Mouse (Mus musculus): ENCODE results near the gene Zfp710. TPM values are rescaled to one million over a fixed set of nuclear protein-coding genes. Genes with fewer than 3 reads are reported as not detected.

The Zfp710 gene
- polyA plus RNA-seq, 1 experiment = 138 TPM

DNA sequence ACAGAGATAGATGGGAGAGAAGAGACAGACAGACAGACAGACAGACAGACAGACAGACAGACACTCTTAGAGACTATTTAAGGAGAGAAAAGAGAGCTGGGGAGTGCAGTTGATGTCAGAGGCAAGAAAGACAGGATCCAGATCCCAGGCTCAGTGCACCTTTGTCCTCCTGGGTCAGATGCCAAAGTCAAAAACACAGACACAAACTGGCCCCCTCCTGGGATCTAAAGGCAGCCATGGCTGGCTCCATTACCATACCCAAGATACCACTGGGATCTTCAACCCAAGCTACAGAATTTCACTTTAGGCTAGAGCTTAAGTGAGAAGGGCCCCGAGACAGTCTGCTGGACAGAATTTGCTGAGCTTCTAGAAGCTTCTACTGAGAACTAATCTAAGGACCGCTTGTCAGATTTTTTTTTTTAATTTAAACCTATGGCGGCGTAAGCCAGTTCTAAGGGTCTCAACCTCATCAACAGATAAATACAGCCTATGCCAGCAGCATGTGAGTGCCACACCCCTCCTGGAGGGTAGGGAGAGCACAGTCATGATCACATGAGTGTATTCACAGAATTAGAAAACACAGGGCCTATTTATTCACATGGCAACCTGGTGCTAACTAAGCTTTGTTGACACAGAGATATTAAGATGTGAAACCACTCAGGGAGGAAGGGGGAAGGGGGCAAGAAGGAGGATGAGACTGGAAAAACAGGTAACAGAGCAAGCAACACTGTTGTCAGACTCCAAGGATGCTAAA is 81.2 kb downstream of the Zfp710 start:
- H3K4me3 ChIP-seq (ENCODE audit: insufficient read depth, low read length) = no peak overlapping the region
- peaks cover 35% of the 10 kb centered on the region for H3K4me1 ChIP-seq (ENCODE audit: control insufficient read depth, insufficient read depth, low read length)
- no peak for TF ChIP-seq POLR2A (IDR thresholded peaks at IDR 0.05; ENCODE audit: borderline replicate concordance, low read depth, low read length)
- no peak for TF ChIP-seq CTCF (IDR thresholded peaks at IDR 0.05; ENCODE audit: low read depth, low read length)
- H3K27ac ChIP-seq (ENCODE audit: insufficient read depth, low read depth, low read length) = no peak overlapping the region

DNA sequence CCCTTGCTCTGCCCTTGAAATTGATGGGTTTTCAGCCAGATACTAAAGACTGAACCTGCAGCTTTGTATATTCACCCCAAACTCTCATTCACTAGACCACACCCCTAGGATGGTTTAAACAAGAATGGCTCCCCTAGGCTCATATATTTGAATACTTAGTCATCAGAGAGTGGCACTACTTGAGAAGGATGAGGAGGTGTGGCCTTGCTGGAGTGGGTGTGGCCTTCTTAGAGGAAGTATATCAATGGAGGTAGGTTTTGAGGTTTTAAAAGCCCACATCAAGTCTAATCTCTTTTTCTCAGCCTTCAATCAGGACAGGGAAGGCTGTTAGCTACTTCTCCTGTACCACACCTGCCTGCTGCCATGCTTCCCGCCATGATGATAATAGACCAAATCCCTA is 81.8 kb downstream of the Zfp710 start:
- Histone ChIP-seq H3K4me3 (ENCODE audit: insufficient read depth, low read length) (no peak overlapping the region), H3K27ac (ENCODE audit: insufficient read depth, low read depth, low read length) (no peak overlapping the region), H3K4me1 (ENCODE audit: control insufficient read depth, insufficient read depth, low read length) (peaks cover 40% of the 10 kb centered on the region)
- TF ChIP-seq POLR2A (IDR thresholded peaks at IDR 0.05; ENCODE audit: borderline replicate concordance, low read depth, low read length) (no peak), CTCF (IDR thresholded peaks at IDR 0.05; ENCODE audit: low read depth, low read length) (no peak)

DNA sequence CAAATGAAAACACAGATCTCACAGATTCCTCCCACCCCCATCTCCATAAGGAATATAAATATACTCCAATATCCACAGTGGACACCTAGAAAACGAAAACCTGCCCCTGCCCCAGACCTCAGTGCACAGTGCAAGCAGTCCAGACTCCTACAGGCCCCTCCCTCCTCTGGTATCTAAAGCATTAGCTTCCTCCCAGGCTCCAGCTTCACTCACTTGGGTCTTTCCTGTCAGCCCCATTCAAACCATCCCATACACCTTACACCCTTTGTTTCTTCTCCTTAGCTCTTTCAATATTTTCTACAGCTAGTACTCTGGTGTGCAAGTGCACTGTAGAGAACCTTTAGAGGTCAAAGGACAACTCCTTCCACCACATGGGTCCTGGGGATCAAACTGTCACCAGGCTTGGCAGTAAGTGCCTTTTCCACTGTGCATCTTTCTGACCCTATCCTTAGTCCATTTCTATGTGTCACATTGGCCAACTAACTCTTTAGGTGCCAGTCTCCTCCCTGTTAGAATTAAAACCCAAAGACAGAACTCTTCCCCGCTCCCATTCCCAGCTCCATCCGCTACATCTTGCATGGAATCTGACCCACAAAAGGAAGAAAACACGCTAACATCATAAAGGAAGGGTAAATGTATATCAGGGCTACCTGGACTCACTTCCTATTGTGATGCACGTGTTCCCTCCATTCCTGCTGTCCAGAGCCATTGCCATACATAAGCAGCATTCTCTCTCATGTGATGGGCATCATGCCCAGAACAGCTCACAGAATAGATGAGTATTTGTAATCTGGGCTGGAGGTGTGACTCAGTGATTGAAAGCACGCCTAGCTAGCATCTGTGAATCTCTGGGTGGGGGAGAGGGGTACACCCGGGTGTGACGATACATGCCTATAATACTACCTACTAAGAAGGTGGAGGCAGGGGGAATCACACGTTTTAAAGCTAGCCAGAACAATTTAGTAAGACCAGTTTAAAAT is 86.7 kb downstream of the Zfp710 start:
- H3K27ac ChIP-seq (ENCODE audit: insufficient read depth, low read depth, low read length) = no peak overlapping the region
- no peak overlapping the region for H3K4me3 ChIP-seq (ENCODE audit: insufficient read depth, low read length)
- peaks cover 38% of the 10 kb centered on the region for H3K4me1 ChIP-seq (ENCODE audit: control insufficient read depth, insufficient read depth, low read length)

DNA sequence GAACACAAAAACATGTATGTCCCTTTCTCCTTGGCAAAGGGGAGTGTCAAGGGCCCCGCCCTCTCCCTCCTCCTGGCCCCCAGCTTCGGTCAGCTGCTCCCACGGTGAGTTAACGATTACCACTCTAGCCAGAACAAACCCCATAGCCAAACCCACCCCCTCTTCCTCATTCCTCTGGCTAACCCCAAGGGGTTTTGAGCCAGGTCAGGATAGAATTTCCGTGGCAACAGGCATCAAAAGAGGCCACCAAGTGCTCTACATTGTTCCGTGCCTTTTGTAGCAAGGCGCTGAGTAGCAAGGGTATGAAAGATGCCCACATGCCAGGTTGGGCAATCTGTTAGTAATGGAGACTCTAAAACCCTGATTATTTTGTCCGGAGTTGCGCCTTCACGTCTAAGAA is 89.4 kb downstream of the Zfp710 start:
- no peak for TF ChIP-seq CTCF (IDR thresholded peaks at IDR 0.05; ENCODE audit: low read depth, low read length)
- TF ChIP-seq POLR2A (IDR thresholded peaks at IDR 0.05; ENCODE audit: borderline replicate concordance, low read depth, low read length) = no peak
- Histone ChIP-seq H3K4me3 (ENCODE audit: insufficient read depth, low read length) (peak overlapping the region; percentile 95), H3K27ac (ENCODE audit: insufficient read depth, low read depth, low read length) (peak overlapping the region; percentile 84), H3K4me1 (ENCODE audit: control insufficient read depth, insufficient read depth, low read length) (peaks cover 36% of the 10 kb centered on the region)

More for the DNA sequence above, 86.7 kb downstream of the Zfp710 start:
- TF ChIP-seq CTCF (IDR thresholded peaks at IDR 0.05; ENCODE audit: low read depth, low read length) = no peak
- TF ChIP-seq POLR2A (IDR thresholded peaks at IDR 0.05; ENCODE audit: borderline replicate concordance, low read depth, low read length) = no peak

DNA sequence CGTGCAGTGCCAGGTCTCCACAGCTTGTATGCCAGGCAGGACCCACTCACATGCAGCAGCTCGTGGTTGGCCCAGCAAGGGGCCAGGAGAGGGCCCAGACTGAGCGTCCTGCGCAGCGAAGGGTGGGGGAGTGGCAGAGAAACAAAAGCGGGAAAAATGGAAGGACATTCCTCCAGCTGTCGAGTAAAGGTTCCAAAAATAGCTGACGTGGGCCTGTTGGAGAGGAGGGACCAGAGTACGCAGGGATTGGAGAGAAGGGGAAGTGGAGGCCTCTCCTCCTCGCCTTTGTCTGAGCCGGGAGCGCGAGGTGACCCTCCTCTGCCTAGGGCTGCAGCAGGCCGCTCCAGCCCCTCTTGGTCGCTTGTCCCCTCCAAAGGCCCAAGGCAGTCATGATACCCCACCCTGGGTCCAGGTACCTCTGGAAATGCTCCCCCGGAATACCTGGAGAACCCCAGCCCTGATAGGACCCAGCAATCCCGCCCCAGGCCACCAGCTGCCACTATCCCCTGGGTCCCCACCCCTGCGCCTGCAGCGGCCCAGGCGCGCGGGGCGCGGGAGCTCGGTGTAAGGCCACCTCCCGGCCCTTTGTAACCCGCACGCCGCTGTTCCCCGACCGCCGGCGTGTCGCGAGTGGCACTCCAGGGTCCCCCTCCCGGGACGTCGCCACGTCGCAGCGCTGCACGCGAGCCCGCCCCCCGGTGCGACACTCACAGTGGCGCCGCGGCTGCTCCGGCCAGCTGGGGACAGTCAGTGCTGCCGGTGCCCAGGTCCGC is 90.0 kb downstream of the Zfp710 start:
- Histone ChIP-seq H3K4me3 (ENCODE audit: insufficient read depth, low read length) (peak overlapping the region; percentile 95), H3K27ac (ENCODE audit: insufficient read depth, low read depth, low read length) (peak overlapping the region; percentile 84), H3K4me1 (ENCODE audit: control insufficient read depth, insufficient read depth, low read length) (peaks cover 31% of the 10 kb centered on the region)
- TF ChIP-seq POLR2A (IDR thresholded peaks at IDR 0.05; ENCODE audit: borderline replicate concordance, low read depth, low read length) (no peak), CTCF (IDR thresholded peaks at IDR 0.05; ENCODE audit: low read depth, low read length) (no peak)

DNA sequence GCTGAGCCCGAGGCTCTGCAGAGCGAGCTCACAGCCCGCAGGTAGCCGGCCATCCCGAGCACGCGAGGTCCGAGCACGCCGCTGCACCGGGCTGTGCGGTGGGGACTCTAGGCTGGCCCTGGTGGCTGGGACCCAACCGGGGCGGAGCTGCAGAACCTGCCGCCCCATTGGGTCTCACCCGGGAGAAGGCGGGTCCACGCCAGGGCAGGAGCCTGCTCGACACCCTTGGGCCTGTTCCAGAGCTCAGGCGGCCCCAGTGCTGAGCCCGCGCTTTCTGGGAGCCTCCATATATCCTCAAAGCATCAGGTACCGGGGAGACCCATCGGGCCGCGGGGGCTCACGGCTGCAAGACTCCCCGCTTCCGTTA is 90.6 kb downstream of the Zfp710 start, which contains the start of gene Idh2:
Idh2 (minus strand) TSS at position 169 of the 367 bp plus-strand sequence.
- Histone ChIP-seq H3K27ac (ENCODE audit: insufficient read depth, low read depth, low read length) (peak within 1 kb of the TSS; percentile 84), H3K4me1 (ENCODE audit: control insufficient read depth, insufficient read depth, low read length) (peaks cover 29% of the 10 kb centered on the region), H3K4me3 (ENCODE audit: insufficient read depth, low read length) (peak within 1 kb of the TSS; percentile 95)
- TF ChIP-seq POLR2A (IDR thresholded peaks at IDR 0.05; ENCODE audit: borderline replicate concordance, low read depth, low read length) = no peak
- no peak for TF ChIP-seq CTCF (IDR thresholded peaks at IDR 0.05; ENCODE audit: low read depth, low read length)

DNA sequence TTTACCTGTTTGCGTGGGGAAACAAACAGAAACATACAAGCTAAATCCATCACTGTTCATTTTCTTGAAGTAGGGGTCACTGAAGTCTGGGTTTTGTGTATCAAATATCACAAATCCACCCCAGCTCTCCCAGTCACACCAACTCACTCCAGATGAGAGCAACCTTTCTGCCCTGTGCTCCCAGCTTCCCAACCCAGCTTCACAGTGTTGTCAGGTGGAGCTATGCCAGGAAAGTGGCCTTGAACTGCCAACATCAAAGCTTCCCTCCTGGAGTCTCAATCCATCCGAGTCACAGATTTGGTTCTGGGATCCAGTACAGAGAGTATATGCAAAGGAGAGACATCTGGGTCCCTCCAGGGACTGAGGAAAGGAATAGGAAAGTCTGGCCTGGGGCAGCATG is 91.5 kb downstream of the Zfp710 start:
- TF ChIP-seq POLR2A (IDR thresholded peaks at IDR 0.05; ENCODE audit: borderline replicate concordance, low read depth, low read length) (no peak), CTCF (IDR thresholded peaks at IDR 0.05; ENCODE audit: low read depth, low read length) (no peak)
- H3K4me3 ChIP-seq (ENCODE audit: insufficient read depth, low read length) = no peak overlapping the region
- peaks cover 23% of the 10 kb centered on the region for H3K4me1 ChIP-seq (ENCODE audit: control insufficient read depth, insufficient read depth, low read length)
- no peak overlapping the region for H3K27ac ChIP-seq (ENCODE audit: insufficient read depth, low read depth, low read length)

DNA sequence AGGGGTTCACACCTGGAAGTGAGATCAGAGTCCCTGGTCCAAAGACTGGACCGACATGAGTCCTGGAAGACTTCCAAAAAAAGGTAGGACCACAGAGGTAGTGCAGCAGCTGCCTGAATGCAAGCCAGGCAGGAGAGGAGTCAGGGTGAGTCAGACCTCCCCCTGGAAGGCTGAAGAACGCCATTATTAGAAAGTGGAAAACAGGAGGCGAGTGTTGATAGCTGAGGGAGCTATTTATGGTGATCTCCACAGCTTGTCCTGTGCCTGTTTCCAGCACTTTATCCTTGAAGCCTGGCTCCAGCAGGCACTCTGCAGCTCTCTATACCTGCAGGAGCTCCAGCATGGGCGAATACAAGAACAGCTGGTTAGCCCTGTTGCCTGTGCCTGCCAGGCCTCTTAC is 94.6 kb downstream of the Zfp710 start:
- Histone ChIP-seq H3K4me1 (ENCODE audit: control insufficient read depth, insufficient read depth, low read length) (peaks cover 15% of the 10 kb centered on the region), H3K27ac (ENCODE audit: insufficient read depth, low read depth, low read length) (no peak overlapping the region), H3K4me3 (ENCODE audit: insufficient read depth, low read length) (no peak overlapping the region)
- TF ChIP-seq POLR2A (IDR thresholded peaks at IDR 0.05; ENCODE audit: borderline replicate concordance, low read depth, low read length) (no peak), CTCF (IDR thresholded peaks at IDR 0.05; ENCODE audit: low read depth, low read length) (no peak)

DNA sequence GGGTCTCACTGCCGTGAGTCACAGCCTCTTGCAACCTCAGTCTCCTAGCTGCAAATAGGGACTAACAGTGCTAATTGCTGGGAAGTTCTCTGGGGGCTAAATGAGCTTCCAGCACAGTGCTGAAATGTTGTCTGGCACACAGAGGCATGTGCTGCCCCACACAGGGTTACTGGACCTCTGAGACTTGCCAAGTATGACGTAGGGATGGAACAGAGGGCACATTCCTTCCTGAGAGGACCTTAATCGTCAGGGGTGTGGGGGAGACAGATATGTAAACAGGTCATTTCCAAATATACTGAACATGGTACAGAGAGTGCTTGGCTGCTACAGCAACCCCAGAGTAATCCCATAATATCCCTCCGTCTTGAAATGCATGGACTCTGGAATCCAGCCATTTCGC is 96.5 kb downstream of the Zfp710 start:
- TF ChIP-seq POLR2A (IDR thresholded peaks at IDR 0.05; ENCODE audit: borderline replicate concordance, low read depth, low read length) (no peak), CTCF (IDR thresholded peaks at IDR 0.05; ENCODE audit: low read depth, low read length) (no peak)
- Histone ChIP-seq H3K4me1 (ENCODE audit: control insufficient read depth, insufficient read depth, low read length) (peaks cover 12% of the 10 kb centered on the region), H3K4me3 (ENCODE audit: insufficient read depth, low read length) (no peak overlapping the region), H3K27ac (ENCODE audit: insufficient read depth, low read depth, low read length) (no peak overlapping the region)

Measured in bone marrow macrophage, adult 2 months (primary cell).